8 mouse cellular contexts compared by ENCODE assay signal in genomic region chr13:36726551-36726950, GRCm38 (mm10). TPM values are rescaled to one million over a fixed set of nuclear protein-coding genes. Genes with fewer than 3 reads are reported as not detected.
DNase-seq lines count a peak whose midpoint lies in the region; ATAC-seq lines count a peak whose summit lies in the region.

No protein-coding gene starts in this region.

- H3K4me1 ChIP-seq in kidney, embryonic 14.5 days (ENCODE audit: control insufficient read depth, insufficient read depth, low read length) = peaks cover 8% of the 10 kb centered on the region; the same call in 1 of the 2 replicates
- H3K4me1 ChIP-seq in intestine, embryonic 15.5 days (replicated peaks) = peaks cover 18% of the 10 kb centered on the region

- H3K4me2 ChIP-seq in kidney, embryonic 14.5 days (replicated peaks; ENCODE audit: low read depth, low read length) = peak overlapping the region; percentile 38
- peak overlapping the region; percentile 53 for H3K4me2 ChIP-seq in intestine, embryonic 15.5 days (replicated peaks)

- H3K36me3 ChIP-seq in kidney, embryonic 14.5 days (ENCODE audit: control insufficient read depth, insufficient read depth, low read length) = no peaks in the 10 kb centered on the region
- H3K36me3 ChIP-seq in intestine, embryonic 15.5 days = no peaks in the 10 kb centered on the region

- H3K9ac ChIP-seq in kidney, embryonic 14.5 days (ENCODE audit: low read depth, low read length) = no peak overlapping the region
- H3K9ac ChIP-seq in intestine, embryonic 15.5 days = no peak overlapping the region

- under 1% methylated on average over 24 of the region's 24 CpGs for WGBS in kidney, embryonic 14.5 days
- WGBS in intestine, embryonic 15.5 days = 19% methylated on average over 24 of the region's 24 CpGs

- H3K4me3 ChIP-seq in kidney, embryonic 14.5 days (ENCODE audit: low read length) = peak overlapping the region; percentile 31
- H3K4me3 ChIP-seq in intestine, embryonic 15.5 days (replicated peaks) = peak overlapping the region; percentile 25

- ATAC-seq in kidney, embryonic 14.5 days (ENCODE audit: low FRiP score, low TSS enrichment) = no peak
- no peak for ATAC-seq in intestine, embryonic 15.5 days

- no peaks in the 10 kb centered on the region for H3K9me3 ChIP-seq in kidney, embryonic 14.5 days (ENCODE audit: control insufficient read depth, low read length)
- H3K9me3 ChIP-seq in intestine, embryonic 15.5 days = no peaks in the 10 kb centered on the region

- peaks cover 95% of the 10 kb centered on the region for H3K27me3 ChIP-seq in kidney, embryonic 14.5 days (ENCODE audit: control insufficient read depth, insufficient read depth, low read length)
- peaks cover 76% of the 10 kb centered on the region for H3K27me3 ChIP-seq in intestine, embryonic 15.5 days (replicated peaks)

- no peak for DNase-seq in kidney, postnatal 10 days
- DNase-seq in R1 (ENCODE audit: low read depth, low spot score) = peak; percentile 39
- DNase-seq in embryo, embryonic 9.5 days (ENCODE audit: extremely low spot score) = peak; percentile 49
- peak; percentile 60 for DNase-seq in neural tube, embryonic 10.5 days (ENCODE audit: extremely low spot score, low spot score)
- DNase-seq in natural killer cell, adult 2 months (ENCODE audit: low spot score in 2 of 2) = no peak
- DNase-seq in urinary bladder, postnatal 4 days (ENCODE audit: low spot score in 2 of 2) = no peak

- H3K27ac ChIP-seq in kidney, embryonic 14.5 days (ENCODE audit: low read depth, low read length) = no peak overlapping the region
- no peak overlapping the region for H3K27ac ChIP-seq in intestine, embryonic 15.5 days

RNA-seq across cellular contexts. Expression of gene Nrn1, which starts 8.4 kb away (rescaled TPM):
- polyA plus RNA-seq in kidney, embryonic 14.5 days (2014; fragmentation: Nextera tagmentation; extraction: Ambion mirVana) = not detected in 2 replicates
- 49.6 and 55.1 TPM in 2 replicates for polyA plus RNA-seq in intestine, embryonic 15.5 days (2015; fragmentation: Nextera tagmentation; extraction: Ambion mirVana)

Comparison
In these comparisons a context has a peak if more than half of its experiments do, and no peak if none do; other contexts are left out.
1. DNase-seq: peak in R1 (single experiment), embryo, embryonic 9.5 days (single experiment) and neural tube, embryonic 10.5 days (single experiment); none in kidney, postnatal 10 days (single experiment), natural killer cell, adult 2 months (0 of 2) and urinary bladder, postnatal 4 days (0 of 2).
2. RNA of gene Nrn1, which starts 8.4 kb away (polyA plus RNA-seq): 49.6 to 55.1 TPM in intestine, embryonic 15.5 days; not detected in kidney, embryonic 14.5 days; every median in the first group is over 10 times any median in the second.